Mouse (Mus musculus) midbrain, embryonic 15.5 days (tissue): Measurements from ENCODE around the gene Shmt1. TPM values are rescaled to one million over a fixed set of nuclear protein-coding genes. Genes with fewer than 3 reads are reported as not detected.

Source experiments
- ATAC-seq: fragments of 200-750 bp; cut with Nextera tagmentation; replicated peaks from 2 replicates; pipeline ENCODE4 v1.8.0; 2017; ENCODE audit warnings: moderate TSS enrichment
- H3K27ac ChIP-seq: fragments of 300-500 bp; sonication (generic); 2 replicates; pipeline ENCODE4 v1.5.1; 2015; ENCODE audit warnings: mild to moderate bottlenecking, inconsistent platforms
- H3K27me3 ChIP-seq: fragments of 300-500 bp; sonication (generic); replicated peaks from 2 replicates; pipeline ENCODE4 v1.6.1; 2015; ENCODE audit warnings: inconsistent platforms
- H3K36me3 ChIP-seq: fragments of 300-500 bp; sonication (generic); replicated peaks from 2 replicates; pipeline ENCODE4 v1.6.1; 2015; ENCODE audit warnings: inconsistent platforms
- H3K4me1 ChIP-seq: fragments of 300-500 bp; sonication (generic); 2 replicates; pipeline ENCODE4 v1.6.1; 2015; ENCODE audit warnings: inconsistent platforms
- H3K4me2 ChIP-seq: fragments of 300-500 bp; sonication (generic); 2 replicates; pipeline ENCODE4 v1.6.1; 2015; ENCODE audit warnings: inconsistent platforms, mild to moderate bottlenecking, moderate library complexity
- H3K4me3 ChIP-seq: fragments of 300-500 bp; sonication (generic); 2 replicates; pipeline ENCODE4 v1.5.1; 2015; ENCODE audit warnings: mild to moderate bottlenecking, inconsistent platforms
- H3K9ac ChIP-seq: fragments of 300-500 bp; sonication (generic); 2 replicates; pipeline ENCODE4 v1.6.1; 2015; ENCODE audit warnings: mild to moderate bottlenecking, inconsistent platforms
- H3K9me3 ChIP-seq: fragments of 300-500 bp; sonication (generic); 2 replicates; pipeline ENCODE4 v1.6.1; 2016; ENCODE audit warnings: inconsistent platforms
- WGBS: fragments of 180-500 bp; shearing (Covaris S2); methylation state at CpG from one replicate; pipeline ENCODE4 v1.1.7; 2015; ENCODE audit warnings: mixed read lengths; 5-methylcytosine and 5-hydroxymethylcytosine counted together
- polyA plus RNA-seq: library from polyadenylated mRNA; unstranded; fragments of >200 nt; fragmentation: Nextera tagmentation; extraction: Ambion mirVana; gene quantifications from 2 replicates; pipeline ENCODE4 v1.2.1, GENCODE M21; 2015

The Shmt1 gene
- polyA plus RNA-seq, 1 experiment from 2014 or later, result 7.0 TPM

GRCm38 (mm10) chr11:60755570-60755969 lies 55.9 kb downstream of the Shmt1 start:
- Histone ChIP-seq H3K27ac (no peak overlapping the region), H3K27me3 (no peaks in the 10 kb centered on the region), H3K4me3 (no peak overlapping the region), H3K4me2 (no peak overlapping the region), H3K36me3 (peaks cover 24% of the 10 kb centered on the region), H3K9me3 (no peaks in the 10 kb centered on the region), H3K4me1 (no peaks in the 10 kb centered on the region), H3K9ac (no peak overlapping the region)
- 97% methylated on average over 7 of the region's 7 CpGs for WGBS
- ATAC-seq, result no peak

- 79% methylated on average over 3 of the region's 3 CpGs for WGBS
- Histone ChIP-seq H3K27me3 (no peaks in the 10 kb centered on the region), H3K4me3 (no peak overlapping the region), H3K9me3 (no peaks in the 10 kb centered on the region), H3K36me3 (peaks cover 23% of the 10 kb centered on the region; the same call in 1 of the 2 replicates), H3K4me2 (no peak overlapping the region), H3K27ac (no peak overlapping the region), H3K4me1 (no peaks in the 10 kb centered on the region), H3K9ac (no peak overlapping the region)
- ATAC-seq, result no peak
Observed at GRCm38 (mm10) chr11:60740321-60740720, 71.2 kb downstream of the Shmt1 start.

Other genes with a start within 250 kb of the Shmt1 start
- 53.0 and 57.9 TPM in 2 replicates for gene Llgl1, start 112.0 kb downstream of the Shmt1 start, polyA plus RNA-seq
- gene Flii, start 84.5 kb downstream of the Shmt1 start, polyA plus RNA-seq, result 81.5 and 83.4 TPM in 2 replicates
- gene Mief2, start 83.3 kb downstream of the Shmt1 start, polyA plus RNA-seq, result 23.8 and 25.4 TPM in 2 replicates
- 8.2 and 9.4 TPM in 2 replicates for gene Top3a, start 34.4 kb downstream of the Shmt1 start, polyA plus RNA-seq
- 6.9 and 7.1 TPM in 2 replicates for gene Smcr8, start 34.2 kb downstream of the Shmt1 start, polyA plus RNA-seq
- gene Dhrs7b, start 18.9 kb upstream of the Shmt1 start, polyA plus RNA-seq, result 32.2 and 32.7 TPM in 2 replicates
- gene Tmem11, start 67.6 kb upstream of the Shmt1 start, polyA plus RNA-seq, result 58.4 and 61.0 TPM in 2 replicates
- 31.6 and 39.2 TPM in 2 replicates for gene Natd1, start 103.0 kb upstream of the Shmt1 start, polyA plus RNA-seq
- 32.0 and 34.0 TPM in 2 replicates for gene Map2k3, start 120.3 kb upstream of the Shmt1 start, polyA plus RNA-seq
- gene Kcnj12, start 210.8 kb upstream of the Shmt1 start, polyA plus RNA-seq, result 4.6 and 4.7 TPM in 2 replicates